Mouse (Mus musculus) lung, embryonic 15.5 days (tissue): Measurements from ENCODE around the gene Trim65. TPM values are rescaled to one million over a fixed set of nuclear protein-coding genes. Genes with fewer than 3 reads are reported as not detected.
A peak's percentile ranks its signal among the peaks of the same experiment; 100 is the strongest.
"Not testable (repeated sequence)": the region's sequence is repeated elsewhere in the genome, so short reads cannot be mapped to it uniquely, and the experiment has no call there.

ENCODE experiments used
- ATAC-seq: fragments of 200-750 bp; cut with Nextera tagmentation; 2 replicates; pipeline ENCODE4 v1.8.0; 2017; ENCODE audit warnings: moderate number of reproducible peaks, borderline replicate concordance; ENCODE audit not compliant: low FRiP score, low TSS enrichment; ENCODE audit errors: extremely low read depth
- H3K27ac ChIP-seq: fragments of 300-500 bp; sonication (generic); 2 replicates; pipeline ENCODE4 v1.5.1; 2015; ENCODE audit warnings: moderate library complexity, mild to moderate bottlenecking, inconsistent platforms
- H3K27me3 ChIP-seq: fragments of 300-500 bp; sonication (generic); 2 replicates; pipeline ENCODE4 v1.6.1; 2015; ENCODE audit warnings: inconsistent platforms
- H3K36me3 ChIP-seq: fragments of 300-500 bp; sonication (generic); 2 replicates; pipeline ENCODE4 v1.6.1; 2015; ENCODE audit warnings: inconsistent platforms
- H3K4me1 ChIP-seq: fragments of 300-500 bp; sonication (generic); 2 replicates; pipeline ENCODE4 v1.6.1; 2015; ENCODE audit warnings: inconsistent platforms
- H3K4me2 ChIP-seq: fragments of 300-500 bp; sonication (generic); 2 replicates; pipeline ENCODE4 v1.6.1; 2015; ENCODE audit warnings: inconsistent platforms, mild to moderate bottlenecking, moderate library complexity
- H3K4me3 ChIP-seq: fragments of 300-500 bp; sonication (generic); 2 replicates; pipeline ENCODE4 v1.5.1; 2015; ENCODE audit warnings: mild to moderate bottlenecking, inconsistent platforms
- H3K9ac ChIP-seq: fragments of 300-500 bp; sonication (generic); 2 replicates; pipeline ENCODE4 v1.6.1; 2015; ENCODE audit warnings: inconsistent platforms
- H3K9me3 ChIP-seq: fragments of 300-500 bp; sonication (generic); 2 replicates; pipeline ENCODE4 v1.6.1; 2016; ENCODE audit warnings: inconsistent platforms
- WGBS: fragments of 180-500 bp; shearing (Covaris S2); methylation state at CpG from one replicate; pipeline ENCODE4 v1.1.7; 2015; 5-methylcytosine and 5-hydroxymethylcytosine counted together
- polyA plus RNA-seq: library from polyadenylated mRNA; unstranded; fragments of >200 nt; fragmentation: Nextera tagmentation; extraction: Ambion mirVana; gene quantifications from 2 replicates; pipeline ENCODE4 v1.2.1, GENCODE M21; 2015

The Trim65 gene
- polyA plus RNA-seq, 1 experiment from 2014 or later: 4.3 TPM

DNA sequence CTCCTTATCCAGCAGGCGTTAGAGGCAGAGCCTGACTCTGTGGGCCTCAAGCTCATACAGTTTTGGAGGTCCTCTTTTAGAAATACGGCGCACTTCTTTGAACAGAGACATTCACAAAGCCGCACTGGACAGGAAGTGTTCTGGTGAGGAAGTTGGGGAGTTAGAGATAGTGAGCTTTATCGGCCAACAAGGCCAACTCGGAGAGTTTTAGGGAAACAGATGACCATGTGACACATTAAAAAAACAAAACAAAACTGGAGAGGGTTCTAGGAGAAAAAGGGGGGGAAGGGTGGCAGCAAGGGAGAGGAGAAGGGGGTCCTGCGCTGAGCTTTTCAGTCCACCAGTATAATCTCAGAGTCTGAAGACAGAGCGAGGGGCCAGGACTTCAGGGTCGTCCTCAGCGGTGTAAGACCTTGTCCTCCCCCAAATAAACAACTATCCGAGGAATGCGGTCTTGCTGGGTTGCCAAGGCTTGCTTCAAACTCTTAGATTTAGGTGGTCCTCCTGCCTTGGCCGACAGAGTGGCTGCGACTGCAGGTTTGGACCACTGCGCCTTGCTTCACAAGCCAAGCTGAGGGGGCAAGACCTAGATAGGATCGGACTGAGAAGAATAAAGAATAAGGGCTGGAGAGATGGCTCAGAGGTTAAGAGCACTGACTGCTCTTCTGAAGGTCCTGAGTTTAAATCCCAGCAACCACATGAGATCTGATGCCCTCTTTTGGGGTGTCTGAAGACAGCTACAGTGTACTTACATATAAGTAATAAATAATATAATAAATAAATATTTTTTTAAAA, 37.0 kb downstream of the Trim65 start:
- no peak overlapping the region for H3K9ac ChIP-seq
- WGBS: 31% methylated on average over 16 of the region's 16 CpGs

DNA sequence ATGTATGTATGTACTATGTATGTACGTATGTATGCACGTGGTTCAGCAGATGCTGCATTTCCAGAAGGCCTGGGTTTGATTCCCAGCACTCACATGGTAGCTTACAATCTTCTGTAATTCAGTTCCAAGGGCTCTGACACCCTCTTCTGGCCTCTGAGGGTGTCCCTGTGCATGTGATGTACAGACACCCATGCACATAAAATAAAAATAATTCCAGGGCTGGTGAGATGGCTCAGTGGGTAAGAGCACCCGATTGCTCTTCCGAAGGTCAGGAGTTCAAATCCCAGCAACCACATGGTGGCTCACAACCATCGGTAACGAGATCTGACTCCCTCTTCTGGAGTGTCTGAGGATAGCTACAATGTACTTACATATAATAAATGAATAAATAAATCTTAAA, 38.0 kb downstream of the Trim65 start:
- not testable (repeated sequence) for ATAC-seq, H3K36me3 ChIP-seq, H3K4me3 ChIP-seq, H3K9me3 ChIP-seq, H3K4me2 ChIP-seq, H3K9ac ChIP-seq, H3K27me3 ChIP-seq, H3K4me1 ChIP-seq, H3K27ac ChIP-seq
- WGBS: 92% methylated on average over 6 of the region's 6 CpGs

More for the DNA sequence above, 37.0 kb downstream of the Trim65 start:
- H3K4me3 ChIP-seq: no peak overlapping the region
- H3K9me3 ChIP-seq: no peaks in the 10 kb centered on the region
- peak overlapping the region; percentile 58; the same call in 1 of the 2 replicates for H3K27ac ChIP-seq
- H3K4me1 ChIP-seq: peaks cover 12% of the 10 kb centered on the region
- no peaks in the 10 kb centered on the region for H3K36me3 ChIP-seq
- ATAC-seq: no peak
- no peak overlapping the region for H3K4me2 ChIP-seq
- no peaks in the 10 kb centered on the region for H3K27me3 ChIP-seq

DNA sequence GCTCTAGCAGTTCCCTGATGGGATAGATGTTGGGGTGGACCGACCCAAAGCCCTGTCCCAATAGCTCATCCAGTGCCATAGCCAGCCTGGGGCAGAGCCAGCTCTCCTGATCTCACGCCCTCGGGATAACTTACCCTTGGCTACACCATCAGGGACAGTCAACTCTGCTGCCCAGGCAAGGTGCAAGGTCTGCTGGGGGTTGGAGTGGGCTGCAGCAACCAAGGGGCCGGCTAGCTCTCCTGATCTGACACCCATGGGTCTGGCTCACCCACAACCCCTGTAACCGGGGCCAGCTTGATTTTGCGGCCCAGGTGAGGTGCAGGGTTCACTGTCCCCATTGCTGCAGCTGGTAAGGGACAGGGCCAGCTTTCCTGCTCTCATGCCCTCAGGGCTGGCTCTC, 39.3 kb downstream of the Trim65 start:
- 84% methylated on average over 6 of the region's 6 CpGs for WGBS
- no peak for ATAC-seq
- no peak overlapping the region for H3K9ac ChIP-seq

DNA sequence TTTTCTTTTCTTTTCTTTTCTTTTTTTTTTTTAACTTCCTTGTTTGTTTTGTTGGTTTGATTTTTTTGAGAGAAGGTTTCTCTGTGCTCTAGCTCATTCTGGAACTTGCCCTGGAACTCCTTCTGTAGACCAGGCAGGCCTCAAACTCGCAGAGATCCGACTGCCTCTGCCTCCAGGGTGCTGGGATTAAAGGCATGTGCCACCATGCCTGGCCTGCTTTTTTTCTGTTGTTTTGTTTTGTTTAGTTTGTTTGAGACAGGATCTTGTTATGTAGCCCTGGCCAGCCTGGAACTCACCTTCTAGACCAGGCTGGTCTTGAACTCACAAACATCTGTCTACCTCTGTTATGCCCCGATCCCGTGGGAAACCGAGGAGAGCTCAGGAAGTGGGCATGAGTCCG, 41.4 kb downstream of the Trim65 start:
- no peak overlapping the region for H3K27ac ChIP-seq
- 83% methylated on average over 6 of the region's 6 CpGs for WGBS
- ATAC-seq: no peak

More for the DNA sequence above, 39.3 kb downstream of the Trim65 start:
- Histone ChIP-seq H3K4me2 (no peak overlapping the region), H3K4me1 (peaks cover 15% of the 10 kb centered on the region), H3K9me3 (no peaks in the 10 kb centered on the region), H3K27me3 (no peaks in the 10 kb centered on the region), H3K27ac (no peak overlapping the region), H3K36me3 (no peaks in the 10 kb centered on the region), H3K4me3 (no peak overlapping the region)

DNA sequence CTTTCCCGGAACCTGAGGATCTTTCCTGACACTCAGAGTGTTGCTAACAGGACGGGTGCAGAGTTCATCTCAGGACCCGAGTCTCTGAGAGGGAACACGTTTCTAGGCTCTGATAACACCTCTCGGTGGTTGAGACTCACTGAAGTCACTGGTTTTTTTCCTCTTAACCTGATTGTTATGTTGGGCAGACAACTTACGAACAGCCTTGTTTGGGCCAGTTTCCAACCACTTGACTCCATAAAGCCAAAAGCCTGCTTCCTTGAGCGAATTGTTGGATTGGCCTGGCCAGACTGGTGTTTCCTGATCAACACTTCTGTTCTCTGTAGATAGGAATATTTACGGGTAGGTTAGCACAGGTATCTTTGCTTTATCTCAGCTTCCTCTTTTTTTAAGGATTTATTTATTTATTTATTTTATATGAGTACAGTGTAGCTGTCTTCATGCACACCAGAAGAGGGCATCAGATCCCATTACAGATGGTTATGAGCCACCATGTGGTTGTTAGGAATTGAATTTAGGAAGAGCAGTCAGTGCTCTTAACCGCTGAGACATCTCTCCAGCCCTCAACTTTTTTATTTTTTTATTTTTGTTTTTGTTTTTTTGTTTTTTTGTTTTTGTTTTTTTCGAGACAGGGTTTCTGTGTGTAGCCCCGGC, 42.1 kb downstream of the Trim65 start:
- Histone ChIP-seq H3K4me3 (no peak overlapping the region), H3K36me3 (no peaks in the 10 kb centered on the region), H3K9ac (no peak overlapping the region), H3K27ac (no peak overlapping the region), H3K4me2 (no peak overlapping the region), H3K4me1 (peaks cover 22% of the 10 kb centered on the region), H3K27me3 (no peaks in the 10 kb centered on the region), H3K9me3 (no peaks in the 10 kb centered on the region)
- ATAC-seq: no peak
- WGBS: 64% methylated on average over 11 of the region's 11 CpGs

More for the DNA sequence above, 41.4 kb downstream of the Trim65 start:
- H3K9me3 ChIP-seq: no peaks in the 10 kb centered on the region
- H3K4me2 ChIP-seq: no peak overlapping the region
- no peak overlapping the region for H3K9ac ChIP-seq
- H3K4me1 ChIP-seq: peaks cover 26% of the 10 kb centered on the region
- H3K36me3 ChIP-seq: no peaks in the 10 kb centered on the region
- H3K4me3 ChIP-seq: no peak overlapping the region
- no peaks in the 10 kb centered on the region for H3K27me3 ChIP-seq

DNA sequence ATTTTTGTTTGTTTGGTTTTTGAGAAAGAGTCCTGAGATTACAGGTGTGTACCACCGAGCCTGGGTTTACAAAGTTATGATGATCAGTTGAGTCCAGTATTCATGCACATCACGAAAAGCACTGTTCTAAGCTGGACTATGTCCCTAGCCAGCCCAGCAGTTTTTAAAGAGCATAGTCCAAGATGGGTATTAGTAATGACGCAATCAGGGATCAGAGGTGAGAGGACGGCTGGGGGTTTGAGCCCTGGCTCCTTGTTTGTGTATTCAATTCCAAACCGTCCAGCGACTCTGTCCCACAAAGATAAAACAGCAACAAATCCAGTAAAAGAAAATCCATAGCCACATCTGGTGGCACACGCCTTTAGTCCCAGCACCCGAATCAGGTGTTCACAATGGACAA, 42.7 kb downstream of the Trim65 start:
- Histone ChIP-seq H3K4me2 (peak overlapping the region; percentile 58), H3K27me3 (no peaks in the 10 kb centered on the region), H3K27ac (no peak overlapping the region), H3K9ac (no peak overlapping the region), H3K4me1 (peaks cover 18% of the 10 kb centered on the region), H3K36me3 (peaks cover 6% of the 10 kb centered on the region), H3K9me3 (no peaks in the 10 kb centered on the region), H3K4me3 (no peak overlapping the region)
- no peak for ATAC-seq
- WGBS: 74% methylated on average over 8 of the region's 8 CpGs

DNA sequence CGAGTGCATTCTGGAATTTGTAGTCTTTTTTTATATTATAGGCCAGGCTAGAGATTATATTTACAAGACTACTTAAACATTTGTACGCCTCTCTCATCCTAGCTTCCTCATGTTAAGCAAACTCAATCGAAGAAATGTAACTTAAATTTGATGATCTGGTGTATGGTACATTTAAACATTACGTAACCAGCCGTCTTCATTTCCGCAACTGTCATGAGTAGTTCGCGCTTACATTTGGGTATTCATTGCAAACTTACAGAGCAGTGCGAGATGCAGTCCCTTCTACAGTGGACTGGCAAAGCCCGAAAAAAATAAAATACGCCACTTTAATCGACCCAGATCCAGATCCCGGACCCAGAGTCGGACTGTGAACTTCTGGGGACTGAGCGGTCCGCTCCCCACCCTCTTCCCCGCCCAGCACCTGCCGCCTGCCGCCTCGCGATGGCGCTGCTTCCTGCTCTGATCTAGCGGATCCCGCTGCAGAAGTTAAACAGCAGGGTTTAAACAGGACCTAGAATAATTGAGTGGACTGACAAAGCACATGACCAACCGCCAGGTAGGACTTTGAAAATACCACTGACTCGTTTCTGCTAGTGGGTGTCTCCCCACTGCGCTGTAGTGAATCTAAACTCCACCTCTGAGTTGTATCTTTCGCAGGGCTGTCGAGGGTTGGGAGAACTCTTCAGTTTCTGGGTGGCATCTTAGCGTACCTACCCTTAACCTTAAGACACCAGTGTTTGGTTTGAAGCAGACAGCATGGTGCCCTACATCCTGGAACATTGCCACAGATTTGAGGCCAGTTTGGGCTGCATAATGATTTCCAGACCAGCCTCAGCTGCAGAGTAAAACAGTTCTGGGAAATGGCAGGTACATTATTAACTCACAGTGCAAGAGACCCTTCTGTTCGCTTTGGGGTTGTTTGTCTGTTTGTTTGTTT, 43.5 kb downstream of the Trim65 start:
- Histone ChIP-seq H3K27ac (peak overlapping the region; percentile 79), H3K36me3 (peaks cover 11% of the 10 kb centered on the region), H3K4me2 (peak overlapping the region; percentile 58), H3K9me3 (no peaks in the 10 kb centered on the region), H3K4me3 (peak overlapping the region; percentile 51), H3K9ac (peak overlapping the region; percentile 32; the same call in 1 of the 2 replicates), H3K27me3 (no peaks in the 10 kb centered on the region), H3K4me1 (peaks cover 18% of the 10 kb centered on the region)
- WGBS: 3% methylated on average over 31 of the region's 31 CpGs
- ATAC-seq: peak; percentile 78

DNA sequence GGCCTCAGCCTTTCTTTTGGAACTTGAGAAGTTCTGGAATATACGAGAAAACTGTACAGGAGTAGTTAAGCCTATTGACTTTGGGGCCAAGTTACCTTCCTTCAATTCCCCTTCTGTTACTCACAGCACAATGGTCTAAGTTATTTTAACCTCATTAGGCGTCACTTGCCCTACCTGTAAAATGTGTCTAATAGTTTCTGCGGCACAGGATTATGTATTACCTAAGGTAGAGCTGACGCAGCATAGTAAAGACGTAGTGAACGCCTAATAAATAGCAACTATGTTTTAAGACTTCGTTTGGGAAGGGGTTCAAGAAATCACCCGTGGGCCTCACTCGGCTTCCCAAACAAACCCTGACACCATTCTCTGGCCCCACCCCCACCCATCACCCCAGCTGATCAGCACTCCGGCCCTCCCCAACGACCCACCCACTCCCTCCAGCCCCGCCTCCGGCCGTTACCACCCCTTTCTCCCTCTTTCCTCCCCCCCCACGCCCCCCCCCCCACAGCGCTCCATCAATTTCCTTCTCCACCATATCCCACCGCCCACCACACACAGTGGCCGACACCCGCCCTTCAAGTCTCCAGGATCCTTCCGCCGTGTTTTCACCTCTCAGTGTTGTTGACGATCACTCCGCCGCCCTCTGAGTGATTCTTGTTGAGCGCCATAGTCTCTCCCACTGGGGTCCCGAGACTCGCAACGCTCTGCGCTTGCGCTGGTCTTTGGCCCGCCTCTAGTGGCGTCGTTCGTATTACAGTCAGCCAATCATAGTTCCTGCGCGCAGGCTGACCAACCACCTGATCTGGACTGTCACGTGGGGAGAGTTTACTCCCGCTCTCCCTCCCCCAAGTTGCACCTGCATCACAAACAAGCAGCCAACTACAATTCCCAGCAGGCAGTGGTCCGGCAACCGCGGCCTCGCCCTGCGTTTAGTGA, 44.4 kb downstream of the Trim65 start, which contains the start of gene Wbp2:
Wbp2 (minus strand) TSS at position 738 of the 936 bp plus-strand sequence.
- Histone ChIP-seq H3K4me1 (peaks cover 18% of the 10 kb centered on the region), H3K4me3 (peak within 1 kb of the TSS; percentile 51), H3K27ac (peak within 1 kb of the TSS; percentile 79), H3K4me2 (peak within 1 kb of the TSS; percentile 61), H3K9me3 (no peaks in the 10 kb centered on the region), H3K36me3 (peaks cover 20% of the 10 kb centered on the region), H3K9ac (peak within 1 kb of the TSS; percentile 43), H3K27me3 (no peaks in the 10 kb centered on the region)
- peak; percentile 96 for ATAC-seq
- WGBS: 3% methylated on average over 37 of the region's 43 CpGs

DNA sequence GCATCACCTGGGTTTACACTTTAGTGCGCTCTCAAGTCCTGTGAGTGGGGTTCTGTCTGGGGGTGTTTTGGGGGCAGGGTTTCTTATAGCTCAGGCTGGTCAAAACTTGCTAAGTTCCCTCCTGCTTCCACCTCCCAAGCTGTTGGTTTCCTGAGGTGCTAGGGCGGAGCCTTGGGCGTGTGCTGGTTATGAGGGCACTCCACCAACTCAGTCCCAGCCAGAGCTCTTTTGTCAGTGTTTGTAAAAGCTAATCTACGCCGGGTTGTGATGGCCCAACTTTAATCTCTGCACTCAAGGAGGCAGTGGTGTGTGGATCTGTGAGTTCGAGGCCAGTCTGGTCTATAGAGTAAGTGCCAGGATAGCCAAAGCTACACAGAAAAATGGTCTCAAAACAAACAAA, 46.8 kb downstream of the Trim65 start:
- 83% methylated on average over 6 of the region's 6 CpGs for WGBS
- ATAC-seq: no peak
- Histone ChIP-seq H3K4me1 (peaks cover 18% of the 10 kb centered on the region), H3K27me3 (no peaks in the 10 kb centered on the region), H3K9ac (no peak overlapping the region), H3K4me3 (no peak overlapping the region), H3K27ac (no peak overlapping the region), H3K9me3 (no peaks in the 10 kb centered on the region), H3K36me3 (peaks cover 43% of the 10 kb centered on the region), H3K4me2 (no peak overlapping the region)

DNA sequence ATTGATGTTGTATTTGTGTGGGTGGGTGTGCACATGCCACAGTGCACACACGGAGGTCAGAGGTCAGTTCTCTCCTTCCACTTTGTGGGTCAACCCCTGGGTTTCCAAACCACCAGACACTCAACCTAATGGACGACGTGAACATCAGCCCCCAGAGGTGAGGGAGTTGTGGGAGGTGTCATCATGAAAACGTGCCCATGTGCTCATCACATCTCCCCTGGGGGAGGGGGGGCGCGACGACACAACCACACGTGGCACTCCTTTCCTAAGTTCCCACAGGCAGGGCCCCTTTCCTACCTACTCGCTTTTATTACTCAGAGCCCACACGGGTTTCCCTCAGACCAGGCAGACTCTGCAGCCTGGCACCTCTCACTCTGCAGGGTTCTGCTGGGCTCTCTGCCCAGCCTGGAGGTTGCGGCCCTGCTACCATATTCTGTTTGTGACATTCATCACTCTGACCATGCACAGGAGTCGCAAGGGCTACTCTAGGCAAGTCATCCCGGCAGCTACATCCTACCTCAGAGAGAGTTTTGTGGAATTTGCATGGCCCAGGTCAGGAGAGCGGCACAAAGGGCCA, 47.7 kb downstream of the Trim65 start:
- WGBS: 87% methylated on average over 14 of the region's 14 CpGs
- H3K36me3 ChIP-seq: peaks cover 49% of the 10 kb centered on the region

More for the DNA sequence above, 47.7 kb downstream of the Trim65 start:
- no peak overlapping the region for H3K9ac ChIP-seq
- H3K27ac ChIP-seq: no peak overlapping the region
- ATAC-seq: no peak
- H3K4me2 ChIP-seq: no peak overlapping the region
- no peak overlapping the region for H3K4me3 ChIP-seq
- H3K4me1 ChIP-seq: peaks cover 26% of the 10 kb centered on the region
- H3K9me3 ChIP-seq: no peaks in the 10 kb centered on the region
- H3K27me3 ChIP-seq: no peaks in the 10 kb centered on the region
